In genomic region chr11:27412546-27412945, GRCm38 (mm10) we compare ENCODE assay signal across 21 mouse cellular contexts.
DNase-seq lines count a peak whose midpoint lies in the region; ATAC-seq lines count a peak whose summit lies in the region.
"Had no signal": no experiment of that assay in that cellular context is flagged by ENCODE, and none has a peak within 500 bp of the region (broad histone marks: within the 10 kb centered on the region; RNA-seq: fewer than 3 reads in every experiment).

No protein-coding gene starts in this region.

- H3K9ac ChIP-seq in intestine, embryonic 16.5 days (ENCODE audit: low read depth, low read length): no peak overlapping the region
- H3K9ac ChIP-seq: embryonic facial prominence, embryonic 12.5 days; forebrain, embryonic 13.5 days; forebrain, embryonic 15.5 days; forebrain, postnatal 0 days had no signal

- H3K9me3 ChIP-seq in intestine, embryonic 16.5 days (ENCODE audit: control insufficient read depth, low read length): no peaks in the 10 kb centered on the region
- H3K9me3 ChIP-seq: embryonic facial prominence, embryonic 10.5 days; embryonic facial prominence, embryonic 12.5 days; forebrain, embryonic 13.5 days; forebrain, embryonic 15.5 days; G1E had no signal

- no peaks in the 10 kb centered on the region for H3K4me1 ChIP-seq in intestine, embryonic 16.5 days (ENCODE audit: control insufficient read depth, insufficient read depth, low read length)
- H3K4me1 ChIP-seq: embryonic facial prominence, embryonic 10.5 days; embryonic facial prominence, embryonic 12.5 days; forebrain, embryonic 13.5 days; forebrain, embryonic 15.5 days had no signal

- no peak for ATAC-seq in intestine, embryonic 16.5 days
- ATAC-seq: forebrain, embryonic 13.5 days; forebrain, embryonic 15.5 days; forebrain, postnatal 0 days; Patski had no signal

- H3K27me3 ChIP-seq in intestine, embryonic 16.5 days (replicated peaks; ENCODE audit: control insufficient read depth, insufficient read depth, low read length): no peaks in the 10 kb centered on the region
- H3K27me3 ChIP-seq: embryonic facial prominence, embryonic 12.5 days; forebrain, embryonic 13.5 days; forebrain, embryonic 15.5 days; Patski had no signal

- H3K36me3 ChIP-seq in intestine, embryonic 16.5 days (ENCODE audit: control insufficient read depth, insufficient read depth, low read length): no peaks in the 10 kb centered on the region
- H3K36me3 ChIP-seq: embryonic facial prominence, embryonic 10.5 days; embryonic facial prominence, embryonic 12.5 days; forebrain, embryonic 15.5 days; G1E had no signal

- H3K4me2 ChIP-seq in intestine, embryonic 16.5 days (ENCODE audit: low read depth, low read length): no peak overlapping the region
- H3K4me2 ChIP-seq: embryonic facial prominence, embryonic 12.5 days; forebrain, embryonic 13.5 days; forebrain, embryonic 15.5 days had no signal

- peak; percentile 76 for DNase-seq in ES-CJ7 (ENCODE audit: low read depth, low spot score)
- DNase-seq in R1 (ENCODE audit: low read depth, low spot score): peak; percentile 88
- peak; percentile 79 for DNase-seq in ZHBTc4 (ENCODE audit: low read depth, low spot score)
- no peak for DNase-seq in cerebellum, adult 9-11 months
- DNase-seq in left cerebral cortex, adult 9 months (ENCODE audit: low spot score in 2 of 2): no peak
- DNase-seq: adrenal gland, adult 2 months; adrenal gland, postnatal 10 days; adrenal gland, postnatal 25 days; cerebellum, adult 11 months; cerebellum, adult 18-20 months; cerebellum, adult 8-10 months; cerebellum, postnatal 10 days; cerebellum, postnatal 25 days; forebrain, postnatal 0 days had no signal

- H3K4me3 ChIP-seq in intestine, embryonic 16.5 days (ENCODE audit: low read length): no peak overlapping the region
- H3K4me3 ChIP-seq: embryonic facial prominence, embryonic 10.5 days; embryonic facial prominence, embryonic 12.5 days; forebrain, embryonic 13.5 days; forebrain, embryonic 15.5 days had no signal

- no peak overlapping the region for H3K27ac ChIP-seq in intestine, embryonic 16.5 days (ENCODE audit: low read length)
- H3K27ac ChIP-seq: embryonic facial prominence, embryonic 10.5 days; embryonic facial prominence, embryonic 12.5 days; forebrain, embryonic 13.5 days; forebrain, embryonic 15.5 days had no signal

Comparison
In these comparisons a context has a peak if more than half of its experiments do, and no peak if none do; other contexts are left out.
1. DNase-seq: peak in ES-CJ7 (single experiment), R1 (single experiment) and ZHBTc4 (single experiment); none in cerebellum, adult 9-11 months (single experiment) and left cerebral cortex, adult 9 months (0 of 2).